Mouse (Mus musculus) testis, adult 2 months (tissue): ENCODE measurements around the gene Atp5mpl.

ENCODE experiments used
- CTCF ChIP-seq: fragments of 200-500 bp; IDR thresholded peaks from 2 replicates; pipeline ENCODE4 v1.5.1; 2012; ENCODE audit warnings: low read depth, mild to moderate bottlenecking, inconsistent platforms, low read length, moderate library complexity; ENCODE audit not compliant: control insufficient read depth, insufficient read depth, insufficient replicate concordance
- POLR2A ChIP-seq: fragments of 200-500 bp; IDR thresholded peaks from 2 replicates; pipeline ENCODE4 v1.6.1; 2012; ENCODE audit warnings: low read depth, mild to moderate bottlenecking, inconsistent platforms, low read length, moderate library complexity; ENCODE audit not compliant: control insufficient read depth

DNA sequence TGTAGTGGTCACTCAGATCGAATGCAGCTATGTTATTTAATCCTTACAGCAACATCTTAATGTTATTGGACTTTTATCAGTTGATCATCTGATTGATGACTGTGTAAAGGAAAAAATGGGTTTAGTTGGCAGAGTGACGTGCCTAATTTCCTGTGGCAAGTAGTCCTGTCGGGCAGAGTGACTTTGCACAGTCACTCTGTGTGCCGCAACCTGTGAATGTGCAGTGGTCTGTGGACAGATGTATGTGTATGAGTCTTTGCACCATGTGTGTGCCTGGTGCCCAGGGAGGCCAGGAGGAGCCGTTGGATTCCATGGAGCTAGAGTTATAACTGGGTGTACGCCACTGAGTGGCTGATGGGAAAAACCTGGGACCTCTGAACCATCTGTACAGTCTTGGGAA, 7.8 kb upstream of the Atp5mpl start:
- TF ChIP-seq CTCF, result no peak
- TF ChIP-seq POLR2A, result no peak
